Mouse (Mus musculus) activated CD4-positive, CD25-positive, alpha-beta regulatory T cell, adult 4 months (primary cell): Measurements from ENCODE around the gene Lnx1. TPM values are rescaled to one million over a fixed set of nuclear protein-coding genes. Genes with fewer than 3 reads are reported as not detected.

Experiments
- ATAC-seq: one replicate; pipeline ENCODE4 v1.8.0; 2017
- polyA plus RNA-seq, 2 experiments: library from polyadenylated mRNA; unstranded; fragments of 100-300 nt; shearing (Covaris generic); gene quantifications; one replicate each; pipeline ENCODE4 v1.2.1; 2017

The Lnx1 gene
- polyA plus RNA-seq, 2 experiments from 2014 or later = 0.17 to 0.32 TPM

GRCm38 (mm10) chr5:74648216-74648615 lies 54.5 kb downstream of the Lnx1 start:
- no peak for ATAC-seq

- ATAC-seq = no peak
These were observed 55.1 kb downstream of the Lnx1 start for GRCm38 (mm10) chr5:74647584-74647984.

- no peak for ATAC-seq
These were observed 60.4 kb downstream of the Lnx1 start for GRCm38 (mm10) chr5:74642291-74642690.

GRCm38 (mm10) chr5:74641000-74641399 lies 61.7 kb downstream of the Lnx1 start:
- ATAC-seq = no peak

- ATAC-seq = no peak
These were observed 62.2 kb downstream of the Lnx1 start for GRCm38 (mm10) chr5:74640504-74640903.

GRCm38 (mm10) chr5:74639516-74639915 lies 63.2 kb downstream of the Lnx1 start:
- ATAC-seq = no peak

- no peak for ATAC-seq
These were observed 68.3 kb downstream of the Lnx1 start for GRCm38 (mm10) chr5:74634391-74634790.

- no peak for ATAC-seq
These were observed 69.3 kb downstream of the Lnx1 start for GRCm38 (mm10) chr5:74633453-74633852.

- no peak for ATAC-seq
These were observed 70.2 kb downstream of the Lnx1 start for GRCm38 (mm10) chr5:74632369-74633114.

GRCm38 (mm10) chr5:74628001-74628400 lies 74.7 kb downstream of the Lnx1 start:
- ATAC-seq = no peak

GRCm38 (mm10) chr5:74624385-74624784 lies 78.3 kb downstream of the Lnx1 start:
- ATAC-seq = no peak

- no peak for ATAC-seq
These were observed 79.3 kb downstream of the Lnx1 start for GRCm38 (mm10) chr5:74623316-74624000.

GRCm38 (mm10) chr5:74621691-74622470 lies 80.8 kb downstream of the Lnx1 start:
- no peak for ATAC-seq

- ATAC-seq = no peak
These were observed 84.1 kb downstream of the Lnx1 start for GRCm38 (mm10) chr5:74618573-74619059.

GRCm38 (mm10) chr5:74617816-74618572 lies 84.7 kb downstream of the Lnx1 start:
- no peak for ATAC-seq

GRCm38 (mm10) chr5:74613491-74614151 lies 89.1 kb downstream of the Lnx1 start:
- no peak for ATAC-seq

GRCm38 (mm10) chr5:74612713-74613112 lies 90.0 kb downstream of the Lnx1 start:
- ATAC-seq = no peak

GRCm38 (mm10) chr5:74610511-74610910 lies 92.2 kb downstream of the Lnx1 start:
- no peak for ATAC-seq

GRCm38 (mm10) chr5:74606213-74606612 lies 96.5 kb downstream of the Lnx1 start:
- ATAC-seq = no peak

GRCm38 (mm10) chr5:74603306-74603705 lies 99.4 kb downstream of the Lnx1 start:
- no peak for ATAC-seq

- no peak for ATAC-seq
These were observed 100.3 kb downstream of the Lnx1 start for GRCm38 (mm10) chr5:74602371-74602770.

- no peak for ATAC-seq
These were observed 100.7 kb downstream of the Lnx1 start for GRCm38 (mm10) chr5:74601965-74602364.
